Mouse (Mus musculus): Measurements from ENCODE around the gene Nkain2. TPM values are rescaled to one million over a fixed set of nuclear protein-coding genes. Genes with fewer than 3 reads are reported as not detected.

Nkain2 gene
- polyA plus RNA-seq, 1 experiment from 2014 or later: 0.45 TPM

GRCm38 (mm10) chr10:31646083-31646482, 1244.2 kb downstream of the Nkain2 start:
- WGBS: 46% methylated on average over 1 of the region's 1 CpGs
- DNase-seq (ENCODE audit: extremely low spot score, low spot score): no peak
- Histone ChIP-seq H3K36me3 (replicated peaks) (no peaks in the 10 kb centered on the region), H3K27me3 (ENCODE audit: poor library complexity, severe bottlenecking) (peaks cover 14% of the 10 kb centered on the region), H3K9me3 (no peaks in the 10 kb centered on the region), H3K4me3 (no peak overlapping the region), H3K4me1 (no peaks in the 10 kb centered on the region; the same call in 1 of the 2 replicates), H3K27ac (no peak overlapping the region)

Other genes starting within 250 kb of the Nkain2 start
- not detected in 2 replicates for gene Trdn, start 190.1 kb upstream of the Nkain2 start, polyA plus RNA-seq (2016; fragmentation: Nextera tagmentation; extraction: Ambion mirVana)

Measured in forebrain, embryonic 10.5 days (tissue).